Mouse (Mus musculus) heart, adult 2 months (tissue): ENCODE data around the gene Rasa3.

Experiments used
- CTCF ChIP-seq: fragments of 200-600 bp; IDR thresholded peaks from 2 replicates; pipeline ENCODE4 v1.8.1; 2022; ENCODE audit warnings: antibody characterized with exemption, mild to moderate bottlenecking, moderate library complexity
- EP300 ChIP-seq: fragments of 200-500 bp; IDR thresholded peaks from 2 replicates; pipeline ENCODE4 v1.6.1; 2011; ENCODE audit warnings: low read depth, low read length, control low read depth; ENCODE audit not compliant: insufficient read depth
- POLR2A ChIP-seq: fragments of 200-500 bp; IDR thresholded peaks from 2 replicates; pipeline ENCODE4 v1.6.1; 2011; ENCODE audit warnings: mild to moderate bottlenecking, low read depth, low read length, control low read depth; ENCODE audit not compliant: insufficient read depth

DNA sequence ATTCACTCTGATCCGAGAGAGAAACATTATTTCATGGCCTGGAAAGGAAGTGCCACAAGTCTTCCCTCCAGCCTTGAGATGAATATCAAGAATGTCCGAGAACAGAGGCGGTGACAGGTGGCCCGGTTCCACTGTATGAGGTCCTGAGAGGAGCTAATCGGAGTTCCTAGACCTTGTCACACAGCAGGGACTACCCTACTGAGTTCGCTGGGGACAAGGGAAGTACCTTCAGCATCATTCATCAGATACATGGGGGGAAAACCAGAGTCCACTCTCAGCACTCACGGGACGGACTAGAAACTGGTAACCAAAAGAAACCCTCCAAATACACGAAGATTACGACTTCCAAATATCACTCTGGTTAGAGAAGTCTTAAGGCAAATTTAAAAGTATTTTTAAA, 76.7 kb downstream of the Rasa3 start:
- TF ChIP-seq CTCF: no peak
- no peak for TF ChIP-seq POLR2A
- TF ChIP-seq EP300: no peak
